ENCODE assay signal across 9 mouse cellular contexts in genomic region chrX:52651472-52651948, GRCm38 (mm10). TPM values are rescaled to one million over a fixed set of nuclear protein-coding genes. Genes with fewer than 3 reads are reported as not detected.
DNase-seq lines count a peak whose midpoint lies in the region; ATAC-seq and TF ChIP-seq lines count a peak whose summit lies in the region.
"Had no signal": no experiment of that assay in that cellular context is flagged by ENCODE, and none has a peak within 500 bp of the region (broad histone marks: within the 10 kb centered on the region; RNA-seq: fewer than 3 reads in every experiment).

No protein-coding gene starts in this region.

- 0 out of 2 replicates have a peak, but pooled peaks have one; percentile 9 for TF ChIP-seq CTCF in heart, postnatal 0 days (IDR thresholded peaks at IDR 0.05; ENCODE audit: low read depth)
- TF ChIP-seq CTCF in intestine, postnatal 0 days (IDR thresholded peaks at IDR 0.05; ENCODE audit: low read depth), result peak; percentile 56
- peak; percentile 21; the same call in 1 of the 2 replicates for TF ChIP-seq CTCF in midbrain, postnatal 0 days (IDR thresholded peaks at IDR 0.05)

- H3K36me3 ChIP-seq in heart, postnatal 0 days (replicated peaks; ENCODE audit: control insufficient read depth, insufficient read depth, low read length), result no peaks in the 10 kb centered on the region
- H3K36me3 ChIP-seq in intestine, postnatal 0 days (ENCODE audit: control insufficient read depth, insufficient read depth), result no peaks in the 10 kb centered on the region
- H3K36me3 ChIP-seq in midbrain, postnatal 0 days (ENCODE audit: insufficient read depth, low read length), result no peaks in the 10 kb centered on the region

- H3K4me3 ChIP-seq in heart, postnatal 0 days (ENCODE audit: low read depth, low read length), result no peak overlapping the region
- no peak overlapping the region for H3K4me3 ChIP-seq in intestine, postnatal 0 days (ENCODE audit: low read depth, low read length)
- H3K4me3 ChIP-seq in midbrain, postnatal 0 days (ENCODE audit: low read depth, low read length), result no peak overlapping the region
- H3K4me3 ChIP-seq: erythroblast, embryonic 14.5 days had no signal

- no peak overlapping the region for H3K9ac ChIP-seq in heart, postnatal 0 days (replicated peaks; ENCODE audit: low read depth, low read length)
- no peak overlapping the region for H3K9ac ChIP-seq in intestine, postnatal 0 days (ENCODE audit: low read depth, low read length)
- no peak overlapping the region for H3K9ac ChIP-seq in midbrain, postnatal 0 days (replicated peaks; ENCODE audit: low read length, poor library complexity, severe bottlenecking)

- H3K4me1 ChIP-seq in heart, postnatal 0 days (ENCODE audit: control insufficient read depth, insufficient read depth), result no peaks in the 10 kb centered on the region
- no peaks in the 10 kb centered on the region for H3K4me1 ChIP-seq in intestine, postnatal 0 days (replicated peaks; ENCODE audit: control insufficient read depth, insufficient read depth, low read length)
- no peaks in the 10 kb centered on the region for H3K4me1 ChIP-seq in midbrain, postnatal 0 days (ENCODE audit: insufficient read depth, low read length)

- 31% methylated on average over 9 of the region's 9 CpGs for WGBS in heart, postnatal 0 days
- 18% methylated on average over 9 of the region's 9 CpGs for whole genome bisulfite sequencing in intestine, postnatal 0 days
- WGBS in midbrain, postnatal 0 days, result 32% methylated on average over 8 of the region's 9 CpGs

- 0 out of 2 replicates have a peak overlapping the region, but pooled peaks have one; percentile 23 for H3K4me2 ChIP-seq in heart, postnatal 0 days (ENCODE audit: low read depth, low read length)
- peak overlapping the region; percentile 41 for H3K4me2 ChIP-seq in intestine, postnatal 0 days (replicated peaks; ENCODE audit: low read depth)
- H3K4me2 ChIP-seq in midbrain, postnatal 0 days (ENCODE audit: low read depth, low read length, poor library complexity, severe bottlenecking), result no peak overlapping the region

- intact Hi-C loops in heart, postnatal 14 days (cut with DNase I), result no loop called here
- intact Hi-C loops in gastrocnemius, postnatal 14 days (cut with DNase I; ENCODE audit: low total_unique reads), result loop anchor here (5.0 kb wide), 2 partner anchors 39 to 199 kb away; partner anchors contain the start of gene Gpc3

- peak; percentile 7 for DNase-seq in heart, postnatal 0 days (ENCODE audit: low spot score)
- DNase-seq in heart, postnatal 14 days, result no peak
- peak; percentile 81 for DNase-seq in embryo, embryonic 11 days
- DNase-seq in midbrain, postnatal 0 days (ENCODE audit: low spot score), result peak; percentile 3
- DNase-seq in frontal cortex, postnatal 10 days (ENCODE audit: low spot score in 2 of 2), result no peak
- no peak for DNase-seq in gastrocnemius, postnatal 14 days
- no peak for DNase-seq in cerebellum, adult 18-20 months

- H3K27me3 ChIP-seq in heart, postnatal 0 days (ENCODE audit: control insufficient read depth, insufficient read depth, low read length), result no peaks in the 10 kb centered on the region
- no peaks in the 10 kb centered on the region for H3K27me3 ChIP-seq in intestine, postnatal 0 days (replicated peaks; ENCODE audit: control insufficient read depth, insufficient read depth, low read length)
- no peaks in the 10 kb centered on the region for H3K27me3 ChIP-seq in midbrain, postnatal 0 days (ENCODE audit: insufficient read depth, low read length)

- no peak for TF ChIP-seq EP300 in heart, postnatal 0 days (IDR thresholded peaks at IDR 0.05; ENCODE audit: low read depth)

- peak overlapping the region; percentile 5; the same call in 1 of the 2 replicates for H3K27ac ChIP-seq in heart, postnatal 0 days (ENCODE audit: low read depth)
- H3K27ac ChIP-seq in intestine, postnatal 0 days (ENCODE audit: low read depth, low read length), result no peak overlapping the region
- H3K27ac ChIP-seq in midbrain, postnatal 0 days (ENCODE audit: low read depth, low read length), result no peak overlapping the region

- no peaks in the 10 kb centered on the region for H3K9me3 ChIP-seq in heart, postnatal 0 days (replicated peaks; ENCODE audit: control insufficient read depth, low read length)
- no peaks in the 10 kb centered on the region for H3K9me3 ChIP-seq in intestine, postnatal 0 days (ENCODE audit: control insufficient read depth)
- H3K9me3 ChIP-seq in midbrain, postnatal 0 days (ENCODE audit: low read length), result no peaks in the 10 kb centered on the region

- 0 out of 2 replicates have a peak, but pooled peaks have one; percentile 44 for ATAC-seq in heart, postnatal 0 days (ENCODE audit: insufficient read depth, low read depth)
- ATAC-seq in intestine, postnatal 0 days, result no peak
- no peak for ATAC-seq in midbrain, postnatal 0 days (ENCODE audit: low FRiP score)

RNA-seq across cellular contexts. Expression of gene Gpc3, which starts 37.8 kb away (rescaled TPM):
- total RNA-seq in heart, postnatal 0 days (2014; rRNA removed; ENCODE audit: low replicate concordance), result 45.1 and 64.9 TPM in 2 replicates
- polyA plus RNA-seq in heart, postnatal 0 days (2015; fragmentation: Nextera tagmentation; extraction: Ambion mirVana), result 140 and 147 TPM in 2 replicates
- 10 to 100 TPM; 35.0 to 35.3 TPM for total RNA-seq in heart, postnatal 14 days (2021)
- 240 and 257 TPM in 2 replicates for polyA plus RNA-seq in intestine, postnatal 0 days (2015; fragmentation: Nextera tagmentation; extraction: Ambion mirVana)
- 19.3 and 32.7 TPM in 2 replicates for total RNA-seq in midbrain, postnatal 0 days (2014; rRNA removed)
- polyA plus RNA-seq in midbrain, postnatal 0 days (2015; fragmentation: Nextera tagmentation; extraction: Ambion mirVana), result 61.7 and 69.3 TPM in 2 replicates
- total RNA-seq in gastrocnemius, postnatal 14 days (2021), result 10 to 100 TPM; 35.7 to 50.9 TPM

Comparison
In these comparisons a context has a peak if more than half of its experiments do, and no peak if none do; other contexts are left out.
1. DNase-seq: peak in heart, postnatal 0 days (single experiment), embryo, embryonic 11 days (single experiment) and midbrain, postnatal 0 days (single experiment); none in heart, postnatal 14 days (0 of 2), frontal cortex, postnatal 10 days (0 of 2), gastrocnemius, postnatal 14 days (single experiment) and cerebellum, adult 18-20 months (0 of 2).
2. Peak in every context shown above with its lines, with median percentiles within 50 percentile points of each other: CTCF ChIP-seq.